Mouse (Mus musculus): ENCODE measurements around the gene Trim2. TPM values are rescaled to one million over a fixed set of nuclear protein-coding genes. Genes with fewer than 3 reads are reported as not detected.

Trim2 gene
- polyA plus RNA-seq, 1 experiment = 3.2 TPM

- H3ac ChIP-seq (ENCODE audit: control insufficient read depth, insufficient read length) = no peak overlapping the region
- H3K4me2 ChIP-seq (ENCODE audit: low read depth) = no peak overlapping the region
- no peaks in the 10 kb centered on the region for H3K79me2 ChIP-seq (ENCODE audit: control insufficient read depth, insufficient read depth)
- TF ChIP-seq TCF12 (IDR thresholded peaks at IDR 0.05; ENCODE audit: insufficient read depth, poor library complexity, severe bottlenecking) (no peak), SRF (IDR thresholded peaks at IDR 0.05; ENCODE audit: control insufficient read depth, insufficient read length, low read depth) (no peak), USF1 (IDR thresholded peaks at IDR 0.05; ENCODE audit: low read depth) (no peak), TCF3 (IDR thresholded peaks at IDR 0.05; ENCODE audit: insufficient read length, low read depth) (no peak), MAX (IDR thresholded peaks at IDR 0.05; ENCODE audit: low read depth) (no peak), MYOG (IDR thresholded peaks at IDR 0.05; ENCODE audit: control insufficient read depth in 1 of 3, insufficient read depth in 1 of 3, insufficient read length in 2 of 3, low read depth in 2 of 3) (no peak), MYOD1 (IDR thresholded peaks at IDR 0.05; ENCODE audit: control insufficient read depth in 1 of 3, insufficient read length in 2 of 3, low read depth in 2 of 3) (no peak), REST (IDR thresholded peaks at IDR 0.05; ENCODE audit: insufficient read depth, insufficient read length) (no peak), CEBPB (IDR thresholded peaks at IDR 0.05; ENCODE audit: insufficient read depth, poor library complexity, severe bottlenecking) (no peak), POLR2AphosphoS2 (IDR thresholded peaks at IDR 0.05; ENCODE audit: insufficient read length, low read depth) (no peak)
- H3K36me3 ChIP-seq (ENCODE audit: control insufficient read depth, insufficient read depth) = peaks cover 8% of the 10 kb centered on the region
- H3K27me3 ChIP-seq (ENCODE audit: control insufficient read depth, insufficient read depth, insufficient read length) = no peaks in the 10 kb centered on the region
- H3K4me3 ChIP-seq = no peak overlapping the region
Observed at GRCm38 (mm10) chr3:84166073-84166472, 140.6 kb downstream of the Trim2 start.

GRCm38 (mm10) chr3:84165391-84165790 is 141.3 kb downstream of the Trim2 start:
- H3K4me3 ChIP-seq = no peak overlapping the region
- TF ChIP-seq SRF (IDR thresholded peaks at IDR 0.05; ENCODE audit: control insufficient read depth, insufficient read length, low read depth) = no peak
- TF ChIP-seq MYOG (IDR thresholded peaks at IDR 0.05; ENCODE audit: control insufficient read depth in 1 of 3, insufficient read depth in 1 of 3, insufficient read length in 2 of 3, low read depth in 2 of 3) = no peak
- no peak for TF ChIP-seq MYOD1 (IDR thresholded peaks at IDR 0.05; ENCODE audit: control insufficient read depth in 1 of 3, insufficient read length in 2 of 3, low read depth in 2 of 3)
- TF ChIP-seq CEBPB (IDR thresholded peaks at IDR 0.05; ENCODE audit: insufficient read depth, poor library complexity, severe bottlenecking) = no peak
- no peak for TF ChIP-seq POLR2A (IDR thresholded peaks at IDR 0.05; ENCODE audit: insufficient read length, low read depth)
- TF ChIP-seq TCF12 (IDR thresholded peaks at IDR 0.05; ENCODE audit: insufficient read depth, poor library complexity, severe bottlenecking) = no peak
- TF ChIP-seq E2F4 (IDR thresholded peaks at IDR 0.05; ENCODE audit: insufficient read depth) = no peak
- no peak for TF ChIP-seq MAX (IDR thresholded peaks at IDR 0.05; ENCODE audit: low read depth)
- no peak for TF ChIP-seq POLR2AphosphoS2 (IDR thresholded peaks at IDR 0.05; ENCODE audit: insufficient read length, low read depth)
- TF ChIP-seq TCF3 (IDR thresholded peaks at IDR 0.05; ENCODE audit: insufficient read length, low read depth) = no peak
- no peak for TF ChIP-seq USF1 (IDR thresholded peaks at IDR 0.05; ENCODE audit: low read depth)
- no peak for TF ChIP-seq REST (IDR thresholded peaks at IDR 0.05; ENCODE audit: insufficient read depth, insufficient read length)
- no peaks in the 10 kb centered on the region for H3K27me3 ChIP-seq (ENCODE audit: control insufficient read depth, insufficient read depth, insufficient read length)
- H3K36me3 ChIP-seq (ENCODE audit: control insufficient read depth, insufficient read depth) = peaks cover 8% of the 10 kb centered on the region
- no peak overlapping the region for H3K4me2 ChIP-seq (ENCODE audit: low read depth)
- no peaks in the 10 kb centered on the region for H3K79me2 ChIP-seq (ENCODE audit: control insufficient read depth, insufficient read depth)
- H3ac ChIP-seq (ENCODE audit: control insufficient read depth, insufficient read length) = no peak overlapping the region

- TF ChIP-seq MYOG (IDR thresholded peaks at IDR 0.05; ENCODE audit: control insufficient read depth in 1 of 3, insufficient read depth in 1 of 3, insufficient read length in 2 of 3, low read depth in 2 of 3) = no peak
- no peak for TF ChIP-seq MAX (IDR thresholded peaks at IDR 0.05; ENCODE audit: low read depth)
- Histone ChIP-seq H3ac (ENCODE audit: control insufficient read depth, insufficient read length) (no peak overlapping the region), H3K27me3 (ENCODE audit: control insufficient read depth, insufficient read depth, insufficient read length) (no peaks in the 10 kb centered on the region), H3K79me2 (ENCODE audit: control insufficient read depth, insufficient read depth) (no peaks in the 10 kb centered on the region), H3K36me3 (ENCODE audit: control insufficient read depth, insufficient read depth) (no peaks in the 10 kb centered on the region), H3K4me2 (ENCODE audit: low read depth) (no peak overlapping the region), H3K4me3 (no peak overlapping the region)
Observed at GRCm38 (mm10) chr3:84157559-84158350, 148.9 kb downstream of the Trim2 start.

GRCm38 (mm10) chr3:84157011-84157410 is 149.7 kb downstream of the Trim2 start:
- Histone ChIP-seq H3ac (ENCODE audit: control insufficient read depth, insufficient read length) (no peak overlapping the region), H3K4me2 (ENCODE audit: low read depth) (no peak overlapping the region), H3K4me3 (no peak overlapping the region), H3K36me3 (ENCODE audit: control insufficient read depth, insufficient read depth) (no peaks in the 10 kb centered on the region), H3K27me3 (ENCODE audit: control insufficient read depth, insufficient read depth, insufficient read length) (no peaks in the 10 kb centered on the region), H3K79me2 (ENCODE audit: control insufficient read depth, insufficient read depth) (no peaks in the 10 kb centered on the region)
- TF ChIP-seq SRF (IDR thresholded peaks at IDR 0.05; ENCODE audit: control insufficient read depth, insufficient read length, low read depth) (no peak), E2F4 (IDR thresholded peaks at IDR 0.05; ENCODE audit: insufficient read depth) (no peak), POLR2A (IDR thresholded peaks at IDR 0.05; ENCODE audit: insufficient read length, low read depth) (no peak), TCF3 (IDR thresholded peaks at IDR 0.05; ENCODE audit: insufficient read length, low read depth) (no peak), CEBPB (IDR thresholded peaks at IDR 0.05; ENCODE audit: insufficient read depth, poor library complexity, severe bottlenecking) (no peak), REST (IDR thresholded peaks at IDR 0.05; ENCODE audit: insufficient read depth, insufficient read length) (no peak), USF1 (IDR thresholded peaks at IDR 0.05; ENCODE audit: low read depth) (no peak), POLR2AphosphoS2 (IDR thresholded peaks at IDR 0.05; ENCODE audit: insufficient read length, low read depth) (no peak), MAX (IDR thresholded peaks at IDR 0.05; ENCODE audit: low read depth) (no peak), MYOG (IDR thresholded peaks at IDR 0.05; ENCODE audit: control insufficient read depth in 1 of 3, insufficient read depth in 1 of 3, insufficient read length in 2 of 3, low read depth in 2 of 3) (no peak), MYOD1 (IDR thresholded peaks at IDR 0.05; ENCODE audit: control insufficient read depth in 1 of 3, insufficient read length in 2 of 3, low read depth in 2 of 3) (no peak), TCF12 (IDR thresholded peaks at IDR 0.05; ENCODE audit: insufficient read depth, poor library complexity, severe bottlenecking) (no peak)

Data from myocyte (in vitro differentiated cells).